Mouse (Mus musculus) heart, postnatal 0 days (tissue): ENCODE measurements at regions not wholly inside any gene's neighbourhood (a gene's known extent, or its start where the extent isn't known, plus 50 kb on each side); places are given as distances from the start of the nearest gene placed in this dataset.

Experiments used
- CTCF ChIP-seq: IDR thresholded peaks from 2 replicates; pipeline ENCODE4 v1.5.1; 2016; ENCODE audit warnings: antibody characterized with exemption, control low read depth, low read depth
- EP300 ChIP-seq: IDR thresholded peaks from 2 replicates; pipeline ENCODE4 v1.6.1; 2016; ENCODE audit warnings: antibody characterized with exemption, low read depth

- TF ChIP-seq CTCF, result no peak
- no peak for TF ChIP-seq EP300
These were observed 50.2 kb upstream of the Shb start for GRCm38 (mm10) chr4:45582496-45582895.
